Mouse (Mus musculus): Measurements from ENCODE around the gene Cars2.
"Not testable (repeated sequence)": the region's sequence is repeated elsewhere in the genome, so short reads cannot be mapped to it uniquely, and the experiment has no call there.

Cars2 gene

DNA sequence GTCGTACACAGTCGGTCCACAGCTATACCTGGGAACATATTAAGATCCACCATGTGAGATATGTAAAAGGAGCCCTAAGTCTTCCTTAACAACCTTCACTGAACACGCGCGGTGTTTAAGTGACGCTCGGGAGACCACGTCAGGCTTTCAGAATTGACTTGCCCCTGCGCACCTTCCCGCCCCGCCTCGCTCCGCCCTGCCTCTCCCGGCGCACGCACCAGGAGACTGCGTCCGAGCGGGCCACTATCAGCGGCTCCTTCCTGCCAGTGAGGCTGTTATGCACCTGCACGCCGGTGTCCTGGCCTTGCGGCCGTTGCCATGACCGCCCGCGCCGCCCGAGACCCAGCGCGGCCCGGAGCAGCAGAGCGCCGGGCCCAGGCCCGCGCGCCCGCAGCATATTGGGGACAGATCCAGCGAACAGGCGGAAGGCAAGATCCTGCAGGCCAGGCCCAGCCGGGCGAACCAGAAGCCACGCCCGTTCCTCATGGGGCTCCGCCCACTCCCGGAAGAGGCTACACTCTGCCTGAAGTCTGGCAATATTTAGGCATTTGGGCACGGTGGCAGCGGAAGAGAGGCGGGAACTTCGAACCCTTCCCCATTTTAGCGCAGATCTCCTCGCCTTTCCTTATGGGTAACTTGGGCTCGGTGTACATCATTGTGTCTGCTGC, at the start of gene Cars2:
Gene Cars2 (minus strand): TSS at position 503 of the 668 bp plus-strand sequence.
- in situ Hi-C loops (cut with MboI), result loop anchor here (10.0 kb wide), 1 partner anchor 84 kb away; the partner anchor contains the start of gene Ankrd10

DNA sequence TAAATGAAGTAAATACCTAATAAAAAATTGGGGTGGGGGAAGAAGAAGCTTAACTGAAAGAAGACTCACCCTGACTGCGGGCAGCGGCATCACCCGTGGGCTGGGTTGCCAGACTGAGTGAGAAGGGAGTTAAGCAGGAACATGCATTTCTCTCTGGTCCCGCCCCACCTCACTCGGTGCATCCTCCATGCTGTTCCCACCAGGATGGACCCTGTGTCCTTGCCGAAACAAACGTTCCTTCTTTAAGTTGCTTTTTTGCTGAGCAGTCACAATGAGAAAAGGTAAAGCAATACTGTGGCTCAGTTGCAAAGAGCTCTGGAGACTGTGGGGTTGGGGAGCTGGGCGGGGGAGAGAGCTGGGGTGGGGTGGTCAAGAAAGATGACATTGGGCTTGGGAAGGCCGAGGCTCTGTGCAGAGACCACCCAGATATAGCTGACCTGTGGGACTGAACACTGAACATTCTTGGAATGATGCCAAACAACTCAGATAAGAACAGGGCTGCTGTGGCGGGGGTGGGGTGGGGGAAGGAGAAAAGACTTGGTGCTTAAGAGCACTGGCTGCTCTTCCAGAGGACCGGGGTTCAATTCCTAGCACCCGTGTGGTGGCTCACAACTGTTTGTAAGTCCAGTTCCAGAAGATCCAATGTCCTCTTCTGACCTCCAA, 42.8 kb upstream of the Cars2 start:
- in situ Hi-C loops (cut with MboI), result no loop called here

DNA sequence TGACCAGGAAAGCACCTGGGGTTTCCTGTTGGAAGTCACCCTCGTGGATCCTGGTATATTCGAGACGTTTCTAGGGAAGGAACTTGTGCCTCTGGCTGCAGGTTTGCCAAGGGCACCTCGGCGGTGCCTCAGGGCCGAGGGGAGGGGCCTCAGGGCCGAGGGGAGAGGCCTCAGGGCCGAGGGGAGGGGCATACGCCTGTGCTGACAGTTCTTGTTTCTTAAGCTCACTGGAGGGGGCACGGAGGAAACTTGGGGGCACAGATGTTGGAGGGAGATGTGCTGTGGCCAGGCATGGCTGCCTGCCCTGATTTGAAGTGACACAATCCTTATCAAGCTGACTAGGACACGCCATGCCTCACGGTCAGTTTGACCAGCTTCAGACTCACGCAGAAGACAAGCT, 41.7 kb upstream of the Cars2 start:
- in situ Hi-C loops (cut with MboI), result no loop called here

DNA sequence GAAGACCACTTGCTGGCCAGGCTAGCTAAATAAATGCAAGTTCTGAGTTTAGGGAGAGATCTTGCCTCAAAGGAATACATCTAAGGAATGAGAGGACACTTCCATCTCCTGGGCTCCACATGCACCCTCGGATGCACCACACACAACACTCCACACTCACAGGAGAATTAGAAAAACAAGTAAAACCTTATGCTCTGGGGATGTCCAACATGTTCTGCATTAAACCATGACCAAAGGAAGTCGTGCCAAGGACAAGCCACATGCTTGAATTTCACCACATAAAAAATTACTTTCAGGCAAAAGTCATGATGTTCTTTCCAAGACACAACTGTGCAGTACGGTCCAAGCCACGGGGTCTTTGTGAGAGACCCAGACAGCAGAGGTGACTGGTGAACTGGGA, 41.3 kb upstream of the Cars2 start:
- in situ Hi-C loops (cut with MboI), result no loop called here

DNA sequence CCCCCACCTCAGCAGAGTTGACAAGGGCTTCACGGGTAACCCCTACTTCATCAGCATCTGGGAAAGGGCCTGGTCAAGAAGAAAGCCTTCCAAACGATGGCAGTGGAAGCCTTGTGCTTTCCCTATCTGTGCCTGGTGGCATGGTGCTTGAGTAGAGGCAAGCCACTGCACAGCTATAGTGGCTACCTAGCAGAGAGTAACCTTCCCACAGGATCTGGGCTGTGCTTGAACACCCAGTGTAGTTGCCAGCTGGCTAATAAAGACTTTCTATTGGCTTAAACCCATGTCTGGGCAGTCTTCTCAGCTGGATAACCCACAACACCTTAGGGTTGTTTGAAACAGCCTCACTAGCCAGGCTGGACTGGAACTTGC, 35.8 kb upstream of the Cars2 start:
- in situ Hi-C loops (cut with MboI), result no loop called here

DNA sequence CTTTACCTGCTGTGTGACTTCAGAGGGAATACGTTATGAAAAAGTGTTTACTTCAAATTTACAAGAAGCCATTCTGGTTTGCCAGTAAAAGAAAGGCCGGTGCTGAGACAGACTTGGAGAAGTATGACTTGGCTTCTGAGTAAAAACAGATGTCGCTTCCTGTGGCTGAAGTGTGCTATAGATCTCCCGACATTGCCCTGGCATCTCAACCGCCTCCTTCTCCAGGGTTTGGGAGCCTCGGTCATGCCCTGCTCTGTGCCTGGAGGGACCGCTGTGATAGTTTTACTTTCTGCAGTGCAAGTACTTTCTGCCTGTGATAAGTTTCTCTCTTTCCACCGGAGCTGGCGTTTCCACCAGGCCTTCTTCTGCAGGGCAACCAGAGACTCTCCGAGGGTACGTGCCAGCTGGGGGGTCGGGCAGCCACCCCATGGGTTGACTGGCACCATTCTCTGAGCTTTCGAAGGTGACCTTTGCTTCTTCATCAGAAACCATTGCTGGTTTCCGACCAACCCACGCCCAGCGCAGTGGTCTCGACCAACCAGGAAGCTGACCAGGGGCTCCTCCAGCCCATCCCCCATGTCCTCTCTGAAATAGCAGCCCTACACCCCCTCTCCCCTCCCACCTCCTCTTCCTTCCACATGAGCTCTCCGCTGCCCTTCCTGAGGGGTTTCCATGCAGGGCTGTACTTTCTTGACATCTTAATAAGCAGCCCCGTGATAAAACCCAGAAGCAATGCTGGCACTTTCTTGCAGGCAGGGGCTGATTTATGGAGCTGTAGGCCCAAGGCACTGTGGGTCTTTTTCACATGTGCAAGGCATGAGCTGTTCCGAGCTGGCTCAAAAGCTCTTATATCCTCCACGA, 35.2 kb upstream of the Cars2 start:
- in situ Hi-C loops (cut with MboI), result no loop called here

DNA sequence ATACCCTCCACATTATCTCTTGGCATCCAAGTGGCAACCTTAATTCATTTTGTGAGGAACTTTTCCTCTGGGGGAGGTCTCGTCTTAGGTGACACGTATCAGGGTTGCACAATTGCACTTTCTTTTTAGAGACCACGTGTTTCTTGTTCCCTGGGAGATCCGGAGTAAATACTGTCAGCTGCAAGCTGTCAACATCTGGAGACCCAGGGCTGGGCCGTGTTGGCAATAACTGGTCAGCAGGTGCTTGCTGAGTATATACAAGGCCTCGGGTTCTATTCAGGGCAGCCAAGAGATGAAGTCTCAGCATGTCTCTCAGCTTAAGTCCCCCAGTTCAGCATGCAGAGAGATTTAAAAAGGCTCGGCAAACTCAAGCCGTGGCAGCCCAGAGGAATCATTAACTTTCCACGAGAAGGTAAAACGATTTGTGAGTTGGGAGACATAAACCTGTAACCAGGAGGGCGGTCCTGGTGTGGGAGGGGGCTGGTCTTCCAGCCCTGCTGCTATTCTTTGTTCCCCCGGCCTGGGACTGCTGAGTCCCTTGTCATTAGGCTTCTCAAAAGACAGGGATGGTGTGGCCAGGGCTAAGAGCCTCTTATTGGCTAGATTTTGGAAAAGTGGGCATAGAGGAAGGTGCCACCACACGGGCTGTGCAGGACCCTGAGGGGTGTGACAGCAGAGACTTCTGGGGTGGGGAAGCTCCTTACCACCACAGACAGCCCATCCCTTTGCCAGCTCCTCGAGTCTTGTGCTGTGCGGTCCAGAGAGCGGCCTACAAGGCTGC, 25.2 kb upstream of the Cars2 start:
- in situ Hi-C loops (cut with MboI), result no loop called here

DNA sequence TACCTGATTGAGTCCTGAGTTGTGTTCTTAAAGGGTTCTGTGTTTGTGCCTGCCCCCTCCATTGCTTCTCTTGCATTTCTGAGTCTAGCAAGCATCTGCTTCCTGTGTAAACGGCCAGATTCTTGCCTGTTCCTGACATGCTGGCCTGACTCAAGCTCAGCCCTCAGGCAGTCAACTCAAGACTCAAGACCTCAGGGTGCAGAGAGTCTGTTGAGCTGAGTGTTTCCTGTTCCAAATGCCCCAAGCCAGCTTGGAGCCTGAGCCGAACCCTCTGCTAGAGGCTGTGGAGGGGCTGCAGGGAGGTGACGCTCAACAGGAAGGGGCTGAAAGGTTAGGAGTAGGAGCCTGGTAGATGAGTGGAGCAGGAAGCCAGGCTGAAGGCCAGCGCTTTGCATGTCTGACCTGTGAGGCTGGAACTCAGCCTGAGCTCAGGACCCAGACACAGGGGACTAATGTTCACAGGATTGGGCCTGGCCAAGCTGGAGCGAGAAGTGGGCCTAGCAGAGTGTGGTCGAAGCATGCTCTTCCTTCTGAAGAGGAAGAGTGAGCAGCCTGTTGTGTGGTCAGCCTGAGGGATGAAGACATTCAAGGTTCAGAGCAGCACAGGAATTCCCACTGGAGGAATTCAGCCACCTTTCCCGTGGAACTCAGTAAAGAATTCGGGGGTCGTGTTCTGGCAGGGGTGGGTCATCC, 24.5 kb upstream of the Cars2 start:
- in situ Hi-C loops (cut with MboI), result no loop called here

DNA sequence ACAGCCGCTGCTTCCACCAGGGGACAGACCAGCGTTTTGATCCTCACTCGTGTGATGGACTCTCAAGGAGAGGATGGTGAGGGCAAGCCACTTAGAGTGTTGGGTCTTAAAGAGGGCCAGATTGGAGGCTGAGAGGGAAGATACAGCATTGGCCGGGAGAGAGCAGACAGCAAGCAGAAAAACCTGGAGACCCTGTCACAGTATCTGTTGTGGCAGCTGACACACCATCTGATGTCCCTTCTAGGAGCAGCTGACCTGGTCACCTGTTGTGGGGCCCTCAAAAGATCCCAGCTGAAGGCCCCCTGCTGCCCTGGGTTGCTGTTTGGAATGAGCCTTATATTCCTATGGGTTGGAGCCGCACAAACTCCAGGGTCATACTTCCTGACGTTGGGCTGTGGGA, 21.8 kb upstream of the Cars2 start:
- in situ Hi-C loops (cut with MboI), result no loop called here

DNA sequence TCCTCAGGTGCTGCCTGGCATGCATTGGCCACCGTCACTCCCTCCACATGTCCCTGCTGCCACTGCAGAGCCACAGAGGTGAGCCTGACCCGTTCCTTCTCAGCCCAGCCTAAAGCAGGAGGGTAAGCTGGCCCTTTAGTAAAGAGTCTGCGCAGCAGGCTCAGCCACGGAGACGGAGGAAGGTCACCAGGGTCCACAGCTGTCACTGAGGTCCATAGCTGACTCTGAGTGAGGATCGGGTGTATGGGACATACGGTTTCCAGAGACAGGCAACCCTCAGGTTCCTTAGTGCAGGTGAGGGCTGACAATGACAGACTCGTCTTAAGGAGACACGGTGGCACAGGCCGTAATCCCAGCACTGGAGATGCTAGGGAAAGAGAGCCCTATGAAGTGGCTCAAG, 21.4 kb upstream of the Cars2 start:
- in situ Hi-C loops (cut with MboI), result no loop called here

DNA sequence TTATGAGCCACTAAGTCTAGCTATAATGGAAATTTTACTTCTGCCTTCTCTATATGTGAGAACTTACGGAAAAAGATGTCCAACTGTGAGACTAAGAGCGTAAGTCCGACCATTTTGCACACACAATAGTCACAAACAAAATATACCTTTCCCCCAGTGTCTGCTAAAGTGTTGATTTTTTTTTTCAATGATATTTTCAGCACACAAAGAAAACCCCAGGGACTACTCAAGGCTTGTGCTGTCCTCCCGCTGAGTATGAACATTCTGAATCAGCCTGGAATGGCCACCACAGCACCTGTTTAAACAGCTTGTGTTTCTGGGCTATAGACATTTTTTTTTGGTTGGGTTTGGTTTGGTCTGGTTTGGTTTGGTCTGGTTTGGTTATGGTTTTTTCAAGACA, 20.2 kb upstream of the Cars2 start:
- in situ Hi-C loops (cut with MboI), result no loop called here

DNA sequence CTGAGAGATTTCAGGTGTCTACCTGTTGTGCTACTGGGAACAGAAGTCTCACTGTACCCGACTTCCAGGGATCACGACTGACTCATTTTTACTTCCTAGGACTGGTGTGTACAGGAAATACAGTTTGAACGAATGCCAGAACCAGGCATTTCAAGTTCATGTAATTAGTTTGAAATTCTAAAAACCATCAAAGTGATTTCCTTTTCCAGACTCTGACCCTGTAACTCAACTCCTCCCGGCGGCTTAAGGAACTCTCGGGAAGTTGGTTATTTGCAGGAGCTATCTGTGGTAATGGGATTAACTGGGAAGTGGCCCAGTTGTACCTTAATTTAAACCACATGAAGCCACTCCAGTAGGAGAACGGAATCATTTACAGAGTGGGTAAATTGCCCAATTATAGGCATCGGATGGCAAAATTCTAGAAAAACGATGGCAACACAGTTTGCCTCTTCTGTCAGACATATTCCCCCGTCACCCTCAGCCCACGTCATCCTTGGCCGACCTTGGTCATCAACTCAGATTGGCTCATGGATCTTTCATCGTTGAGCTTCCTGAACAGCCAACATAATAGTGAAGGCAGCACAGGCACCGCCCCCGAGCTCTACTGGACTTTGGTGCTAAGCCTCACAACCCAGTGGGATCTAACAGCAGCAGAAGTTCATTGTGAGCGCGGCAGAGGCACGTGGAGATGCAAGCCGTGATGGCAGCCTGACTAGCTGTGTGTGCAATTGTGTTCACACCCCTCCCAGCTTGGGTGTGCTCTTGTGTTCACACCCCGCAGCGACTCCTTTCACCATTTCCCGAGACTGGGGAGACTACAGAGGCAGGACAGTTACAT, 18.9 kb upstream of the Cars2 start:
- in situ Hi-C loops (cut with MboI), result no loop called here

DNA sequence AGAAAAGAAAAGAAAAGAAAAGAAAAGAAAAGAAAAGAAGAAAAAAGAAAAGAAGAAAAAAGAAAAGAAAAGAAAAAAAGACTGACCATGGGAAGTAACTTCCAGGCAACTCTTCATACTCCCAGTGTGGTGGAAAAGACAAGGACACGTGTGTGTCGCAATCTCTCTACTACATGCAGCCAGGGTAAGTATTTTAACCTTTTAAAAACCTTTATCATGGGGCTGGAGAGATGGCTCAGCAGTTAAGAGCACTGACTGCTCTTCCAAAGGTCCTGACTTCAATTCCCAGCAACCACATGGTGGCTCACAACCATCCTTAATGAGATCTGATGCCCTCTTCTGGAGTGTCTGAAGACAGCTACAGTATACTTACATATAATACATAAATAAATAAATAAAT, 17.6 kb upstream of the Cars2 start:
- in situ Hi-C loops (cut with MboI), result not testable (repeated sequence)

DNA sequence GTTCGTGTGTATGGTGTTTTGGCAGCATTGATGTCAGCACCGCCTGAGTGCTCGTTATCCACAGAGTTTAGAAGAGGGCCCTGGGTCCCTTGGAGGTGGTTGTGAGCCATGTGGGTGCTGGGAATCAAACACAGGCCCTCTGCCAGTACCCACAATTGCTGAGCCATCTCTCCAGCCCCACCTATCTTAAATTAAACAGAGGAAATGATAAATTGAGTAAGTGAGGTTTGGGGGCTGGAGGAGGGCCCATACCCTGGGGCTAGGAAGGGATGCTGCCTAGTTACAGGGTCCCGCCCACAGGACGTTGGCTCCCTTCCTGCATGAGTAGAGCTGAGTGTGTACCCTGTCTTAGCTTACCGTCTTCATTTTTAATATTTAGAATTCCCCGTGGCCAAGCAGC, 14.1 kb upstream of the Cars2 start:
- in situ Hi-C loops (cut with MboI), result no loop called here

DNA sequence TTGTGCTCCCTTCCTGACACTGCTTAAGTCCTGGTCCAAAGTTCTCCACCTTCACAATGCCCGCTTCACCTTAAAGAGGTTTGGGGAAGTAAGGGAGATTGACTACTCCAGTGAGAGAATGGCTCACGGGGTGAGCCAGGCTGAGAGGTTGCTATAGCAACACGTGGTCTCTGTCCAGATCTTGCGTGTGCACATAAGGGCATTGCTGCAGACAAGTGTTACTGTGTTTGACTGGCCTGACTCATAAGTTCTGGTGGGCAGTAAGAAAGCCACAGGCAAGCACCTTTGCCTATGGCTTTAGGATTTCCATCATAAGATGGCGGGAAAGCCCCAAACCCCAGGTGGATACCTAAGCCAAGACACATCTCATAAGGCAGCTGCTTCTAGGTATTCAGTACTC, 13.7 kb upstream of the Cars2 start:
- in situ Hi-C loops (cut with MboI), result no loop called here

DNA sequence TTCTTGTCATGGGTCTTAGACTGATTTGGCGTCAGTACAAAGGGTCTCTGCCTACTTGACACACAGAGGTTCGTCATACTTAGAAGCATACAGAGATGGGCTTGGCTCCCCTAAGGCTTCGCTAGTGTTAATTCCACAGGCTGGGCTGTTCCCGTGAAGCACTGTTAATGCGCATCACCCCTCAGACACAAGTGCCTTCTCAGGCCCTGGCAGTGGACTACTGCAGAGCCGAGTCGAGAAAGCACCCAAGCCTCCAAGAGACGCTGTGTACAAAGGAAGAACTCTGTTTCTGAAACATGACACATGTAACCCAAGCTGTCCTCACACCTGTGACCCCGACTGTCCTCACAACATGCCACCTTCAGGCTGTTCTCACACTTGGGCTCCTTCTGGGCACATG, 9.6 kb upstream of the Cars2 start:
- in situ Hi-C loops (cut with MboI), result no loop called here

DNA sequence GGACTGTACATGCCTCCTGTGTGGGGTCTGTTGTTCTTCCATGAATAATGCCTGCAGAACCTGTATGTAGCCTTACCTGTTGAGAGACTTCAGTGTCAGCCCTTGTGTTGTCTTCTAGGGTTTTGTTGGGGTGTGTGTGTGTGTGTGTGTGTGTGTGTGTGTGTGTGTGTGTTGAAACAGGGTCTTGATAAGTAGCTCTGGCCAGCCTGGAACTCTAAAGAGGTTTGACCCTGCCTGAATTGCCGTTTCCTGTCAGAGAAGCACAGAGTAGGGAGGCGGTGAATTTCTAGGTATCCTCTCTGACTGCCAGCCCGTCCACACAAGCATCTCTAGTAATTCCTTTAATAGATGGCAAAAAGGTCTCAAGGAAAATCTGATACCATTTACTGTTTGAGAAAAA, 8.9 kb upstream of the Cars2 start:
- in situ Hi-C loops (cut with MboI), result loop anchor here (10.0 kb wide), 1 partner anchor 75 kb away; the partner anchor contains the start of gene Ankrd10

DNA sequence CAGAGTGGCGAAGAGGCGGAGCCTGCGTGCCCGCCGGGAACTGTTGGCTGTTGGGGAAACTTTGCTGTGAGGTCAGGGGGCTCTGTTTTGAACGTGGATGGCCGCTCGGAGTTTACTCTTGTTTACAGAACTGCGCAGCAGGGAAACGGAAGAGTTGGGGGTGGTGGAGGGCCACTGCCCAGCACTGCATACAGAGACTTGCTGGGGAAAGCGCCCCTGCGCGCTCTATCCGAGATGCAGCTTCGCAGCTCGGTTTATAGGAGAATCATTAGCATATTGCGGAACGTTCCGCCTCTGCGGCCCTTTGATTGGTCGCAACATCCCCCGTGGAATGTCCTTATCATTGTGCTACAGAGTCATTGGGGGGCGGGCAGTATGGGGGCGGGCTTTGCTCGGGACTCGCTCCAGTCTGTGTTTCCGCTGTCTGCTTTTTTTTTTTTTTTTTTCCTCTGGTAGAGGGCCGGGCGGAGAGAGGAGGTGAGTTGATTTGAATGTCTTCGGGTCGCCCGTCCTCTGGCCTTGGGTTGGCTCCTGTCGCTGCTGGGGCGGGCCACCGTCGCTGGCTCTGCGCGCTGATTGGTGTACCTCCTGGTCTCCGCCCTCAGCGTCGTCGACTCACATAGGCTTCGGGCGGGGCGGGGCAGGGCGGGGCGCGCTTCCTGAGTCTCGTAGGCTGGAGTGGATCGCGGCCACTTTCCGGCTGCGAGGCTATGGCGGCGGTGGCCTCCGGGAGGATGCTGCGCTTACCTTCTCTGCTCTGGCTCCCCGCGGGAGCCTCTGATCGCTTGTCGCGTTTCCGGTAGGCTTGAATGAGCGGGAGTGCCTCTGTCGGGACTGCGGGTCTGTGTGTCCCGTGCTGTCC, 7.4 kb upstream of the Cars2 start:
- in situ Hi-C loops (cut with MboI), result loop anchor here (10.0 kb wide), 1 partner anchor 77 kb away; the partner anchor contains the start of gene Ankrd10

DNA sequence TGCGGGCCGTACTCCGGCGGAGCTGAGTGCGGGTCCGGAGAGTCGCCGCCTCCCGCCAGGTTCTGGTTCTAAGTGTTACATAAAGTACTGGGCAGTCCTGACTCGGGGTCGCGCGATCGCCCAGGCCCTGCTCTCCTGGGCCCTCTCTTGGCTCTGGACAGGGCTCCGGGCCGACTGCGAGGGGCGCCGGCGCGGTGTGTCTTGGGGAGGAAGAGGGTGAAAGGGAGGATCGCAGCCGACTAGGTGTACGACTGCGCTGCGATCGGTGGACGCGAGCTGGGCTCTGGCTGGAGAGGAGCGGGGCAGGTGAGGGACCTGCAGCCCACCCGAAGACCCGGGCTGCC, 6.8 kb upstream of the Cars2 start:
- in situ Hi-C loops (cut with MboI), result loop anchor here (10.0 kb wide), 1 partner anchor 77 kb away; the partner anchor contains the start of gene Ankrd10

All from mature B cell (primary cell).